Mouse (Mus musculus) retina, embryonic 14.5 days (tissue): Measurements from ENCODE around the gene Ppp1r26.

Experiments used
- DNase-seq: peaks from one replicate; pipeline ENCODE4 v3.0.0-alpha.2; 2015; ENCODE audit warnings: low spot score

Ppp1r26 gene

DNA sequence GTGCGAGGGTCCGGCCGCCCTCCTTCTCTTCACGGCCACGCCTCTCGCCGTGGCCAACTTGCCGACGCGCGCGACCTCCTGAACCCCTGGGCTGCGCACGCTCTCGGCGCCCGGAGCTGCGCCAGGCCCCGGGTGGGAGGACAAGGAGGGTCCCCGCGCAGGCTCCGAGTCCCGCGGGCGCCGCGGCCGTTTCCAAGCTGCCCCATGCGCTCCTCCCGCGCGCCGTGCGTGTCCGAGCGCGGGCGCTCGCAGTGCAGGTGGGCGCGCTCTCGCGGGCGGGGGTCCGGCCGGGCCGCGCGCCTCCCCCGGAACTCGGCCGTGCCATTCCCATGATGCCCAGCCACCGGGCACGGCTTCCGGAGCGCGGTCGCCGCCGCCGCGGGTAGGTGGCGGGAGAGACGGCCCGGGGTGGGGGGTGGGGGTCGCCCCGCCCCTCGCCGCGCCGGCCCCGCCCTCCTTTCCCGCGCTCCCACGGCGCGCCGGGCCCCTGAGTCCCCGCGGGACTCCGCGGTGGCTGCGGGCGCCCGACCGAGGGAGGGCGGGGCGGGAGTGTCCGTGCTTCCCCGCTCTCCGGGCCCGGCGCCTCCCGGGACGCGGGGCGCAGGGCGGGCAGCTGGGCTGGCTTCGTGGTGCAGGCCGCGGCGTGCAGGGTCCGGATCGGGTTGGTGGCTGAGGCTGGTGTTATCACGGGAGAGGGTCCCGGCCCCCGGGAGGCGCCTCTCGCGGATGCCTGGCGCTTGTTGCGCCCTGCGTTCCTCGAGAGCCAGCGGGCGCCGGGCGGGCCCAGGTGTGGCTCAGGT, at the start of gene Ppp1r26:
TSS of gene Ppp1r26 (plus strand) at position 286 of the 800 bp plus-strand sequence.
- peak; percentile 65 for DNase-seq

DNA sequence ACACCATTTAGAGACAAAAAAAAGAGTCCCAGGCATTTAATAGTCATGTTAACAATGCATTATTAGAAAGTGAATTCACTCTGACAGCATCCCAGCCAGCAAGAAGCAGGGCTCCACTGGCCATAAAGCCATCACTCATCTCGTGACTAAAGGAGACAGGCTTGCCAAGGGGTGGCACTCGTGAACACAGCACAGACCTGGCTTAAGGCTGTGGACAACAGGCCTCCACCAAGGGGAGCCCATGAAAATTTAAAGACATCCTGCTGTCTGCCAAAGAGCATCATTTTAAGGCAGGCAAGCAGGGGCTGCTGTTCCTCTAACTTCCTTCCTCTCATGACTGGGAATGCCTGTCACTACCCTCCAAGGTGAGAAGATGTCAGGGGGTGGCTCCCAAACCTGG, 49.7 kb upstream of the Ppp1r26 start:
- DNase-seq = no peak

DNA sequence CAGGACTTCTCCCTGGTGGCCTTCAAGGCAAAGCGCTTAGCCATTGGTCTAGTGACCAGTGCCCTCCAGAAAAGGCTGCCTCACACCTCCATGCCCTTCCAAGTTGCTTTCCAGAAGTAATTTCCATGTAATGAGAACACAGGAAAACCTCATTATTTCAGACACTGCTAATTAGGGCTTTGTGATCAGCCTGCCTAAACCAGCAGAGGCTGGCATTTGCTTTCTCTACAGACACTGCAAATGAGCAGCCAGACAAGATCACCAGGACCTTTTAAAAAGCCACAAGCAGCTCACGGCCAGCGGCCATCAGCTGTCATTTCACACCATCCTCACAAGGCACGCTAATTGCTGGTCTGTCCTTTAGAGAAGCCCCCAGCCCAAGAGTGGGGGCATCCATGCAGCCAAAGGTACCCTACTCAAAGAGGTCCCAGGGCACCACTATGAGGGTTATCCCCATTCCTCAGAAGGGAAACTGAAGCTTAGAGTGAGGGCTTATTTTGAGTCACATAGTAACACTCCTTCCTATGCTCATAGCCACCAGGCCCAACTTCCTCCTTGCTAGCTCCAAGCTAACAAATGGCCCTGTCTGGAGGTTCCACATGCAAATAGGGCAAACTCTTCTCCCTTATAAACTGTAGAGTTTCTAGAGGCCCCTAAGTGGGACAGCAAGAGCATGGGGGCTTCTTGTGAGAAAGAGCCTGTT, 49.0 kb upstream of the Ppp1r26 start:
- peak; percentile 66 for DNase-seq

DNA sequence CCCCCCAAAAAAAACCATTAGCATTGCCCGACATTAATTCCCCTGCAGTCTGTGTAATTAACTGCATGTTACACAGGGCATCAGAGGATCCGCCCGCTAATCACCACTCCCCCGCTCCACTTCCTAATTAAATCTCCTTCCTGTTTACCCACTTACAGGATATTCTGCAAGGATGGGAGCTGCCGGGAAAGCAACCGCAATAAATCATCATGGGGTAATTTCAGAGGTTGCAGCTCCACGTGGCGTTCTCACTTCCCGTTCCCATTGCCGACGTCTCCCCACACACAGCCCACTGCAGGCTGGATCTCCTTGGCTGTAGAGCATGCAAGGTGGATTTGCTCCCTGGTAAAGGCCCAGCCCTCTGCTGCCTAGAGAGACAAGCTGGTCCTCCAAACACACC, 45.0 kb upstream of the Ppp1r26 start:
- DNase-seq = no peak

DNA sequence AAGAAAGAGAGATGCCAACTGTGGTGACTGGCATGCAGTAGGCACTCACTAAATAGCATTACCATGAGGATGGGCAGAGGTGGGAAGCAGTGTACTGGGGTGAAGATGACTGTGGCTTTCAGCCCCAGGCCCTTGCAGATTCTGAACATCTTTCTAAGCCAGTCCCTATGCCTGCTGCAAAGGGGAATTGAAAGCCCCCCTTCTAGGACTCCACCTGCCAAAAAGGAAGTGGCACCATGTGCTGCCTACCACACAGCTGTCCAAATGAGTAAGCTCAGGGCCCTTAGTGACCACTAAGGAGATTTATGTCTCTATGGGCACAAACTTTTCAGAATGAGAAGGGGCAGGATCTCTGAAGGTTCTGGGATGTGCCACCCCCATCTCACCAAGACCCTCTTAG, 44.5 kb upstream of the Ppp1r26 start:
- DNase-seq = no peak

DNA sequence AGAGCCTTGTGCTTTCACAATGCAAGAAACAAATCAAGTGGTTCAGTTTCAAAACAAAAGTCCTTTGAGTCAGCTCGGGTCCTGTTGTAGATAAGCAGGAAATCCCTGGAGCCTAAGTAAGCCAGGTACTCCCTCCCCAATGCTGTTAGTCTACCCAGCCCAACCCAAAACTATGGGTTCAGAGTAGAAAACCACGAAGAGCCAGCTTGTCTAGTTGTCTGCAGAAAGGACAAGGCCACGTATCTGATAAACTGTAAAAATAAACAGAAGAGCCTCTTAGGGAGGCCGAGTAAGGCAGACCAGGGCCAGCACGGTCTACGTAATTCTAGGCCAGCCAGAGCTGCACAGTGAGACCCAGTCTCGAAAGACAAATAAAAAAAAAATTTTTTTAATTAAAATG, 38.8 kb upstream of the Ppp1r26 start:
- no peak for DNase-seq

DNA sequence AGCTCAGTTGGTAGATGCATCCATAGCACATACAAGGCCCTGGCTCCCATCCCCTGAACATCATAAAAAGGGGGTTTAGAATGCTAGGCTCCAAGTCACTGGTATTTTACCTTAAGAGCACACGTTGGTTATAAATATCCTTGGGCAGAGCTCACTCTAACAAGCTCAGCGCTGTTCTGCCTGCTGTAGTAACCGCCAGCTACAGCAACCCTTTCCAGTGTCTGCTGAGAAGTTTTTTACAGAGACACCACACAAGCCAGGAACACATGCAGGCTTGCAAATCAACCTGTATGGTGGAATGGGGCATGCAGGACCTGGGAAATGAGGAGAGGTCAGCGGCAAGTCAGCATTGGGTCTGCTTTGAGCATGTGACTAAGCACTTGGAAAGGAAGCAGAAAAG, 37.5 kb upstream of the Ppp1r26 start:
- no peak for DNase-seq

DNA sequence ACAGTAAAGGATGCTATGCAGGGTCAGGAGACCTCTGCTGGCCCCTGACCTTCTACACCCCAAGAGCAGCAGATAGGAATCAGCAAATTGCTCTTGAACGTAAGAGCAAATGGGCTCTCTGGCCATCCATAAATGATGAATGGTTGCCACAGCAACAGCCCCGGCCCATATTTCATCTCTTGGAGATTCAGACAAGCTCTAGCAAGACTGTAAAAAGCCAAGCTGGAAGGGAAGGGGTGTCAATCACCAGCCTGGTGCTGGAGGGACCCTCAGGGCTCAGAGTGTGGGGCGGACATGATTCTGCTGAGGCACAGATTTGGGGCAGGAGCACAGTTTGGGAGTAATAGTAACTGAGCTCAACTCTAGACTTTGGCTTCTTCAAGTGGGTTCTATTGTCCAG, 37.0 kb upstream of the Ppp1r26 start:
- DNase-seq = peak; percentile 72

DNA sequence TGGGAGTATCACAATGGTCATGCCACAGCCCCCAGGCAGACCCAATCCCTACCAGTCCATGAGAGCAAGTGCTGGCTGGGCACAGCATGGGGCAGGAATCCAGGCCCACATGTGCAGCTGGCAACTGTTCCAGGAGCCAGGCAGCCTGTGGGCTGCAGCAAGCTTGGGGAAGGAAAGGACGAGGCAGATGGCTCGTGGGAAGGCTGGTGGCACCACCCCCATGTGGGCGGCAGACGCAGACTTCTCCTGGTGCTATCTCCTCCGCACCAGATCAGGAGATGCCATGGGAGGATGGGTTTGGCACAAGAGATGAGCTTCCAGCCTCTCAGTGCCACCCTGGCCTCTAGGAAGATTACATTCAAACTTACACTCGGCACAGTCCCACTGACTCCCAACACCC, 33.7 kb upstream of the Ppp1r26 start:
- DNase-seq = no peak

DNA sequence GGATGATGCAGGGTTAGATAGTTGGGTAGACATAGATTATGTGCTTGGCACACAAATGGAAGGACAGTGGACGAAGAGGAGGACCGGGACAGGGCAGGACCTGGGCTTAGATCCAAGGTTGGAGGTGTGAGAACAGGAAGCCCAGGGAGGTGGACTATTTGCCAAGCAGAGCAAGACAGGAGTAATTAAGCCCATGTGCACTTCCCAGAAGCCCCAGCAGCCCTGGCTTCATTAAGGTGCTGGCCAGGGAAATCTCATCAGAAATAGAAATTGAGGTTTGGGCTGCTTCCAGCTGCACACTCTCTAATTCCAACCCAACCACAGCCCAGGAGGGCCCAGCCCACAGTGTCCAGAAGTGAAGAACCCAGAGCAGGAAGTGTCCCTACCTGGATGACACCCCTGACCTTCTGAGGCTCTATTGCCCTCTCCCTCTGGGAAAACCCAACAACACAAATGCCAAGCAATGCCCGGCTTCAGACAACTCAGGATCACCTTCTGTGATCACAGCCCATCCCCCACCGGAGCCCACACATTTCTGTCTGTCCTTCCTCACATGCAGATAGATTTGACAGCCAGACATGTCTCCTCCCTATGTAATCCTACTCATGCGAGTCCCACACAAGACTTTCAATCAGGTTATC, 32.4 kb upstream of the Ppp1r26 start:
- DNase-seq = no peak

DNA sequence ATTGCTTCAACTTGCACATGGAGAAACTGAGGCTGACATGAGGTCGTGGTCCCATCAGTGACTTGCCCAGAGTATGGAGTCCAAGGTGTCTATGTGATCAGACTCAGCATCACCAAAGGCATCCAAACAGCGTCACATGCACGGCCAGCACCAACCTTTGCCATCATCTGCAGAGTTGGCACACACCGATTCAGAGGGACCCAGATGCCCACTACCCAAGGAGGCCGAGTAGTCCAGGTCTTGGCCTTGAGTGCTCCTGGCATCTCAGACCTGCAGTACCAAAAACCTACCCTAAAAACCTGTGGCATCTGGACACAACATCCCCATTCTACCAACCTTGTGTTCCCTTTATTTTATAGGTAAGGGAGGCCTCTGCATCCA, 31.9 kb upstream of the Ppp1r26 start:
- DNase-seq = no peak

DNA sequence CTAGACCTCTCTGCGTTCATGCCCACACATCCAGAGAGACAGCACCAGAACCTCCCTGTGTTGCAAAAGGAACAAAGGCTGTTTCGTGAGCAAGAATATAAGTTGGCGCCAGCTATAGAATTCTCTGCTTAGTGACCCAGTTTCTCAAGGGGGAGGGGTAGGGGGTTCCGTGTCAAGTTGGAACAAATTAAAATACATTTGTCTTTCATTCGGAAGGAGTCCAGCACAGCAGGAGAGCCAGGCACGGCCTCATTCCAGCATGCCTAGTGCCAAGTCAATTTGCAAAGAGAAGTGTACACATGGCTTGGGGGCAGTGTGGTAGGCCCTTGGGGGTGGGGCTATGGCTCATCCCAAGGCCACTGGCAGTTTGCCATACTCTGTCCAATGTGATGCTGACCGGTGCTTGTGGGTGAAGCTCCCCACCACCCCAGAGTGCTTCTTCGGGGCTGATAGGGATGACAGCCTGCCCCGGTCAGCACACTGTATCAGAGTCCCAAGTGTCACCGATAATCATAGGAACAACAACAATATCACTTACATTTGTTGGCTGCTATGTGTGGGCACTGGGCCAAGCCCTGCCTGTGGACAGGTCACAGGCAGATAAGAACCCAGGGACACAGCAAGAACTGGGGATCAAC, 31.1 kb upstream of the Ppp1r26 start:
- DNase-seq = peak; percentile 92

DNA sequence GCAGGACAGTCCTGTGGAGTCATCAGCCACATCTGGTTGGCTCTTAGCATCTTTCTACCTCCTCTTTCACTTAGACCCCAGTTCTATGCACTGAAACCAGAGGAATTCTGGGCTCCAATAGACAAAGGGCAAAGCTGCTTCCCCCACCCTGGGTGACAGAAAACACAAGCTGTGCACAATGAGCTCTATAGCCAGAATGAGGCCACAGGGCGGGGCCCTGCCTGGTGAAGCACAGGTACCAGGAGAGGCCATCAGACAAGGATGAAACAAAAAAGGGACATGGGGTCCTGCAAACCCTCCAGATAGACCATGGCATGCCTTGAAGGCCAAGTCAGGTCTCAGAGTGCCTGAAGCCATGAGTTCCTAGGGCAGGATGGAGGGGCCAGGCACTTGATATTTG, 30.1 kb upstream of the Ppp1r26 start:
- DNase-seq = no peak

DNA sequence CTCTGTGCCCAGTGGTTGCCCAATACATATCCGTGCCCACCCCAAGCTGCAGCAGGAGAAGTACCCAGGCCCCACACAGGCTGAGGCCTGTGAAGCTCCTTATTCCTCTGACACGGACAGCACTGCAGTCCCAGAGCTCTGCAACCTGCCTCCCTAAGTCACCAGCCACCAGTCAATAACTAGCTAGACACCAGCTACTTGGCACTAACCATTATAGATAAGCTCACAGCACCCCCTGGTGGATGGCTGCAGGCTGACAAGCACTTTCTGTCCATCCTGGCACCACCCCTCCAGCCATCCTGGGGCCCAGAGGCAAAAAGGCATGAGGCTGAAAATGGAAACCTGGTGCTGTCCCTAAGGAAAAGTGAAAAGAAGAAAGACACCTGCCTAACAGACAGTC, 28.6 kb upstream of the Ppp1r26 start:
- peak; percentile 99 for DNase-seq

DNA sequence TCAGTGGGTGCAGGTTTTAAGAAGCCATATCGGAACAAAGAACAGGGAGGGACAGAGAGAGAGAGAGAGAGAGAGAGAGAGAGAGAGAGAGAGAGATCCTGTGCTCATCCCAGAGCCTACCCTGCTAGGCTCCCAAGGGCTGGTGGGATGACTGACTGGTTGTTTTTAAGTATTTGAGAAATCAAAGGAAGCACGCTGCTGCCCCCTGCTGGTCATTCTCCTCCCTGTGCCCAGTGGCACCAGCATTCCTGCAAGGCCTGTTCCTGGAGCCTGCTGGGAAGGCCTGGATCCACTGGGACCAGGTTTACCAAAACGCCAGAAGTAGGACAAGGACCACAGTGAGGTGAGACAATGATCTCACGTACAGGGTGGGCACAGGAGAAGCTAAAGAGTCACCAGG, 26.7 kb upstream of the Ppp1r26 start:
- DNase-seq = peak; percentile 100

DNA sequence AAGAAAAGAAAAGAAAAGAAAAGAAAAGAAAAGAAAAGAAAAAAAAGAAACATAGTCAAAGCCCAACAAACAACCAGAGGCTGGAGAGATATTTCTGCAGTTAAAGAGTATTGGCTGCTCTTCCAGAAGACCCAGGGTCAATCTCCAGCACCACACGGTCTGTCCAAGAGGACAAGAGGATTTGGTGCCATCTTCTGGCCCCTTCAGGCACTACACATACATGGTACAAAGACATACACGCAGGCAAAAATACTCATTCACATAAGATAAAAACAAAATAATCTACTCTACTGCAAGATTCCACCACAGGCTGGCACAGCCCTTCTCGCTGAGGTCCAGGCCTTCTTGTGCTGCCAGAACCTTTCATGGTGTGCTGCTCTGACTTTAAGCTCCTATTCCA, 23.4 kb upstream of the Ppp1r26 start:
- DNase-seq = peak; percentile 71

DNA sequence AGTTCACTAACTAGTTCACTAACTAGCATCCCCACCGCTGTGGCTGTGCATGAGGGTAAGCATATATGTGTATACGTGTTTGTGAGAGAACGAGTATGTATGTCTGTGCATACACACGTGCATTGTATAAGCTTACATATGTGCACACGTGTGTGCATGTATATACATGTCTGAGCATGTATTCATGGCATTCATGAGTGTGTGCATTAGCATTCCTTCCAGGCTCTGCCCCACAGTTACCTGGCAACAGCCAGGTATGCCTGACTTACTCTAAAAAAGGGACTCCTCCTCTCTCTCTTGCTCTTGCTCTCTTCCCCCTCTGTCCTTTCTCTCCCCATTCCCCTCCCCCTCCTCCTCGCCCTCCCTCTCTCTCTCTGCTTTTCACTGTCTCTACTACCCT, 19.4 kb upstream of the Ppp1r26 start:
- DNase-seq = no peak

DNA sequence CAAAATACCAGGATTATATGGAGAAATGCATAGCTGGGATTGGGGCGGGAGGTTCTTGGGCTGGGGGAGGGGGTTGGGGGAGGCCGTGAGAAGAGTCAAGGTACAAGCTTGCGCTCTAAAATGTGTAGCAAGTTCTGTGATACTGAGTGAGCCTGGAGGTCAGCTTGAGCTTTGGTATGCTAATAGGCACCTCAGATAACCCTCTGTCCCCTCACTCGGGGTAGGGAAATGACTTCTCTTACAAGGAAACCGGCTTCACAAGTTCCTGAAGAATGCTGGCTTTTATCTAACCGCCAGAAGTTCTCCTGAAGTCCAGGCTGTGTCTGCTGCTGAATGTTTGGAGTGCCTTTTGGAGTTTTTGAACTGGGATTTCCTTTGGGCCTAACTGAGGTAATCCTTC, 15.8 kb upstream of the Ppp1r26 start:
- no peak for DNase-seq

DNA sequence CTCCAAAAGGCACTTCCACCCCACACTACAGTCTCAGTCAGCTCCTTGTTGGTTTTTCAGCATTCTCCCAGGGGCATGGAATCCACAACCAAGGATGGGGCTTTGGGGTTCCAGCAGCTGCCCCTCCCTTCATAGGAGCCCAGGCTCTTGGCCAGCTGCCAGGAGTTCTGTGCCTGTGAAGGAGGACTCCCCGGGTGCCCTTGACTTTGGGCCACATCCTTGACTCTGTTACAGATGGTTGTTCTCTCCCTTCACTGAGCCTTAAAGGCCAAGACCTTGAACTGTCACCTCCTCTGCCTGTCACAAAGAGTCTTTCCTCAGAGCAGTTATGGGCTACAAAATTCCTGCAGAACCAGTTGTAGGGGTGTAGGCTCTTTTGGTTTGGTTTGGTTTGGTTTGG, 13.8 kb upstream of the Ppp1r26 start:
- DNase-seq = no peak

DNA sequence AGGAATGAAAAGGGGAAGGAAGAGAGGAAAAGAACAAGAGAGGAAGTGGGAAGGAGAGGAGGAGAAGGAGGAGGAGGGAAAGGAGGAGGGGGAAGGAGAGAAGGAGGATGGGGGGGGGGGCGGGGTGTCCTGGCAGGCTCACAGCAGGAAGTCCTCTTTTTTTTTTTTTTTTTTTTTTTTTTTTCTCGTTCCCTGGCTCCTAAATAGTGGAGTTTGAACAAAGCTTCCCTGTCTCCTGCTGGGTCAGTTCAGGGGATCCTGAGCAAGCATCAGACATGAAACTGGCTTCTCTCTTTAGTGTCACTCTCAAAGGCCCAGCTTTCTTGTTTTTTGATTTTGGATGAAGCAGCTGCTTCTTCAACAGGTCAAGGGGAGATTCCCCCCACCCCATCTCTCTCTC, 13.1 kb upstream of the Ppp1r26 start:
- no peak for DNase-seq

DNA sequence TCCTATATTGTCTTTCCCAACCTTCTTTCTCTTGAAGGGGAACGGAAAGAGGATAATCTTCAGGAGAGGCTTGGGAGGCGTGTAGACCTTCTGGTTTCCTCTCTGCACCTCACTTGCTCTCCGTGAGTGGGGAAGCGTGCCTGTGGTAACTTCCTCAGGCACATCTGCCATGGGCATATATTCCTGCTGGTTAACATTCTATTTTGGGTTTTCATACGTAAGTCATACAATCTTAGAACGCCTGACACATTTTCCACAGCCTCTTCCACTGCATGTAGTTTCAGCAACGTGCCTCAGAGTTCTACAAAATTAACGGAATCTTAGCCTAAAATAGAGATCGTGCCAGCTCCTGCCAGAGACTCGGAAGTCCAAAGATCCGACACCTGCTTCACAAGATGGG, 11.2 kb upstream of the Ppp1r26 start:
- DNase-seq = no peak

DNA sequence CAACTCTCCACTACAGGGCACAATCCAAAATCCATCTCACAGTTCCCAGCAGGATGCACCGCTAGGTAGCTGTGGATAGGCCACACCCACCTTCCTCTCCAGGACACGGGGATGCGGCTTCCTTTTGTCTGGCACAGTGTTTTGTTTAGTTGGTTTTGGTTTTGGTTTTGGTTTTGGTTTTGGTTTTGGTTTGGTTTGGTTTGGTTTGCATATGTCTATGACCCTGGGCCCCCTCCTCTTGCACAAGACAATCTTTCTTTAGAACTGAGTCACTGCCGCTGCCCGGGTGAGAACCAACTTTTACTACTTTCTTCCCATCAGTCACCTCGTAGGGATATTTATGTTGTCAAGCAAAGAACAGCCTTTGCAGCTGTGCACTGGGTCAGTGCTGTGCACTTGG, 5.8 kb upstream of the Ppp1r26 start:
- DNase-seq = no peak

DNA sequence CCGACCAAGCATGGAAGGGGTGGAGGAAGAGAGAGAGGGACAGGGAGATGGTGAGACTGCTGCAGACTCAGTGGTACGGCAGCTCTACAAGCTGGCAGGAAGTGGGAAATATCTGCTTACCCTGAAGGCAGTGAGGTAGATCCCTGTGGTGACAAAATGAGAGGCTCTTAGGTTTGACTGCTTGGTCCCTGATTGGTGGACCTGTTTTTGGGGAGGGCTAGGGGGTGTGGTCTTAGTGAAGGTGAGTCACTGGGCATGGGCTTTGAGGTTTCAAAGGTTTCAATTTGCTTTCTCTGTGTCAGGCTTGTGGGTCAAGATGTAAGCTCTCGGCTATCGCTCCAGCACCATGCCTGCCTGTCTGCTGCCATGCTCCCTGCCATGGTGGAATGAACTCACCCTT, 1.5 kb upstream of the Ppp1r26 start:
- DNase-seq = no peak
